Mouse (Mus musculus) adipocyte (in vitro differentiated cells): Measurements from ENCODE around the gene Nfia.

Experiments used
- DNase-seq: peaks from one replicate; pipeline ENCODE4 v3.0.0-alpha.2; 2016; ENCODE audit warnings: low spot score

Nfia gene

DNA sequence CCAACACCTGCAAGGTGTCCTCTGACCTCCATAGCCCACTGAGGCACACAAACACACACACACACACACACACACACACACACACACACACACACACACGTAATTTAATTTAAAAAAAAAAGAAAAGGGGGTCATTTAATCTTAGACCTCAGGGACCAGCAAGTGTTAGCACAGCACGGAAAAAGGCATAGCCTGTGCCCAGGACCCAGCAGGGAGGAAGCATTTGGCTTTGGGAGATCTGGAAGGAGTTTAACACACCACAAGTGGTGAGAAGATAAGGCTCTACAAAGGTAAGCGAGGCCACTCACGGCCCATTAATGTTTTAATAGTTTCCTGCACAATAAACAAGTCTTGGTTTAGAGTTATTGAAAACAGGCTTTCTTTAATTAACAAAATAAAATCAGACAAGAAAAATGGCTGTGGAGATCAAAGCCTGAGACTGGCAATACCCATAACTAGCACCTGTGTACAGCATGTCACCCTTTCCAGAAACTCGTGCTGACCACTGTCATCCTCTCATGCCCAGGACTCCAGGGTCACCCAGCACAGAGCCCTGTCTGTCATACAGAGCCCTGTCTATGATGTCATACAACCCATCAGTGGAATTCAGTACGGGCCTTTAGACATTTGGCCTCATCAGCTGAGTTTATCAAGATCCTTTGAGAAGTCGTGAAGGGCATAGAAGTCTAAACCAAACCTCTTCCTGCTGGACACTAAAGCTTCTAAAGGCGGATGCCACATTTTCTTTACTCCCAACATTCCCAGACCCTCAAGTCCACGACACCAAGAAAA lies 332.6 kb downstream of the Nfia start:
- DNase-seq, result no peak

GRCm38 (mm10) chr4:98105971-98106370 lies 333.4 kb downstream of the Nfia start:
- no peak for DNase-seq

DNA sequence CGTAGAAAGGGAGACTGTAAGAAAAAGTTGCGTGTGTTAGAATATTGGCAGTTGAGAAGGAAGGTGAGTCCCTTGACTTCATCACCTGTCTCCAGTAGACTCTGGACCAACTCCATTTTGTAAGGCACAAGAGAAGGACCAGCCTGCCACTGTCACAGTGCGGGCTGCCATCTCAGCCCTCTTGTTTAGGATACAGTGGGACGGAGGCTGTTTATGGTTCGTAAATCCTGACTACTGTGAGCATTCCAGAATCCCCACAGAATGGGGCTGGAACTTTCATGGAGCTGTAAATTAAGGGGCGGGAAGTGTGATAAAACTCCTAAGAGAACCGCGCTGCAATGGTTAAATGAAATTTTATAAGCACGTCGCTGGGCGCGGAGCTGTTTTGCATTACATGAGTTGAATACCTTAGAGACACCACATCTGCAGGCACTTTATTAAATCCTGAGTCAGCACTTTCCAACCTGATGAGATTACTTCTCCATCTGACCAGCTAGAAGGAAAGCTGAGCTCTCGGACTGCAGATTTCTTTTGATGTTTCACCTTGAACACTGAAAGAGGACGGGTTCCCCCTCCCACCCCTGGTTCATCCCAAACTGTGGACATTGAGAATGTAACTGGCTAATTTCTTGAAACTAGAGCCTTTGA lies 334.0 kb downstream of the Nfia start:
- no peak for DNase-seq

DNA sequence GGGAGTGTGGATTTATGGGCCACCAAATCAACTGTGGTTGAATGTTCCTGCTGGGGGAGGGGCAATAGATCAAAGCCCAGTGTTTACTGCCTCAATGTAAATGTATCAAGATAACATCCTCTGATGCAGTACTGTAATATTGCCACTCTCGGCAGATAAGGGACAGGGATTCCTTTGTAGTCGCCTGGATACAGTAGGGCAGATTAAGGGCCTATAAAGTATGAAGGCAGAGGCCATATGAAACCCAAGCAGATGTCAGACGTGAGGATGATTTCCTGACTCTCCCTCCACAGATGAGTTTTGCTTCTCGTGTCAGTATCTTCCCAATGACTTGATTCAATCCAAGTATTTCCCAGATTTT lies 334.5 kb downstream of the Nfia start:
- DNase-seq, result no peak

DNA sequence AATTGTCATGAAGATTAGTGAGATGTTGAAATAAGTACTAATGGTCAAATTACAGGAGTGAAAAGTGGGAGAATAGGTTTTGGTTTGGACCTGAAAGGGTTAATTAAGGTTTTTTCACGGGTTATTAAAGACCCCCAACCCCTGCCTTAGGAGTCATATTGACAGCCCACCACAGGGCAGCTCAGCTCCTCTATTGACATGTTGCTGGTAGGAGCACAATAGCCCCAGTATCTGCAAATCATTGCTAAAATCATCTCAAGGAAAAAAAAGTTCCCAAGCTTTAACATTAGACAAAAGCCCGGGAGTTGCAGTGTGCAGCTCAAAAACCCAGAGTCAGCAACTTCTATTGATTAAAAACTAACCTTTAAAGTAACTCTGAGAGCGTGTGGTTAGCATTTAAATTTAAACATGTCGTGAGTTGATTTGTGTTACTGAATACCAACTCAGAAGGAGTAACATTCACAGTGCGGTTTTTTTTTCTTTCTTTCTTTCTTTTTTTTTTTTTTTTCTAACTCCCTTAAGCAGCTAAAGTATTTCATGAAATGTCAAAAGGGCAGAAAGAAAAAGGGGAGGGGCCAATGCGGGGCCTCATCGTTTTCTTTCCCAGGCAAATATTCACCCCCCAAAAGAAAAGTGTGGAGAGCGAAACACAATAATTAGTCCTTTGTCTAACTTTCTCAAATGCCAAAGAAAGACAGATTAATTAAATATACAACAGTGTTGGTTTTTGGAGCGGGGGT lies 335.6 kb downstream of the Nfia start:
- no peak for DNase-seq

DNA sequence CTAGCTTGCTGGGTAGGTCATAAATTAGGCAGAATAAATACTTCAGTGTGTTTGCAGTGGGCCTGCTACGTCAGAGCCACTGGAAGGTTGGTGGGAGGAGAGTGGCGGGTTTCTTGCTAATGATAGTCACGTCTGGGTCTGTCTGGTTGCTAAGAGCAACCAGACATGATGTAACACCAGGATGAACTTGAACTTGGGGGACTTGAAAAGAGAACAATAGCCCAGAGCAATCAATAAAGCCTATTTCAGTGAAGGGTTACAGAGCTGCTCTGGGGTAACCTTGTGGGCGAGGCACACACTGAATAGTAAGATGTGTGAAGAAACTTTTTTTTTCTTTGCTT lies 336.1 kb downstream of the Nfia start:
- DNase-seq, result no peak

DNA sequence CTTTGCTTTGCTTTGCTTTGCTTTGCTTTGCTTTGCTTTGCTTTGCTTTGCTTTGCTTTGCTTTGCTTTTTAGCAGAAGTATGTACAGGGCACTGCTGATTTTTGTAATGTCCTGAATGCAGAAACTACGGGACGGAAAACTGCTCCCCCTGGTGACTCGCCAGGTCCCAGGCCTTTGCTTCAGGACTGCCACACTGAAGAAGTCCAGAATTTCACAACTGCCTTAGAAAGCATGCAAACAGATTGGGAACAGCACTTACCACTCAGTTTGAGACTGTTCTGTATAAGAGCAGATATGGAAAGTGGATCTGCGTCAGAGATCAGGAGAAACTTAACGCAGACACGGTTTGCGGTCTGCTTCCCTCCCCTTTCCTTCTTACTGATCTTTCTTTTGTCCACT lies 336.5 kb downstream of the Nfia start:
- DNase-seq, result peak; percentile 92

DNA sequence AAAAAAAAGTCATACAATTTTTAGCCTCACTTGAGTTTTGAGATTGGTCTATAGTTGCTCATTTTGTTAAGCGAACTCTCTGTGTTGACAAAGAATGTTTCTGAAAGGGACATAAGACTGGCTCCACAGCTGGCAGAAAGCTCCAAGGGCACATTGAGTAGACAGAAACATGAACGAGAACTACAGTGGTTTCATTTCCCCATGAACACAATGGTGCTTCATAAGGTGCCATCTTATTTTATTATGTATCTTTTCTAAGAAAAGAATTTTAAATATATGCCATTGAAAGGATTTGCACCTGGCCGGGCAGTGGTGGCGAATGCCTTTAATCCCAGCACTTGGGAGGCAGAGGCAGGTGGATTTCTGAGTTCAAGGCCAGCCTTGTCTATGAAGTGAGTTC lies 337.4 kb downstream of the Nfia start:
- DNase-seq, result no peak

DNA sequence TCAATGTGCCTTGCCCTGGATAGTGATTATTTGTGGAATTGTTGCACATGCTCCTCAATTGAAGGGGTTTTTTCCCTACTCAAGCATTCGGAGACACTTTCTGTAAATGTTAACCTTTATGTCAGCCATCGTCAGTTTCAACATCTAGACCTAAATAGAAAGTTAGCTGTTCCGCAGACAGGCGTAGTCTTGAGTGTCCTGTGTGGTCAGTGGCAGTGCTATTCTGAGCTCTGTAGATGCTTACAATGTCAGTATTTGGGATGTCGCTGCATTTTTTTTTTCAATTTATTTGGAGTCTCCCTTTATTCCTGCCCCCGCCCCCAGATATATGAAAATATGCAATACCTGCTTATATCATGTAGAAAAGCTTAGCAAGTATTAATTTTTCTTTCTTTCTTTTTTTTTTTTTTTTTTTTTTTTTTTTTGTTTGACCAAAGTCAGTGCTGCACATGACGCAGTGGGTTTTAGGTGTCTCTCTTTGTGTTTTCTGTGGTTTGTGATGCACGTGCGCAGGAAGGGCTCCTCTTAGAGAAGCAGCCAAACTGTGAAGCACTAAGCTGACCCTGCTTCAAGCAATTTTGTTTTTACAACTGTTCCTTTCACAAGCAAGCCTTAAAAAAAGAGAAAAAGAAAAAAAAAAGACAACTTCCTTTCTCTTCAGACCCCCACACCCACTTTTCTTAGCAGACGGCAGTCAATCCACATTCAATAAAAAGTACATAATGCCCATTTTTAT lies 340.9 kb downstream of the Nfia start:
- no peak for DNase-seq

GRCm38 (mm10) chr4:98114966-98115365 lies 342.4 kb downstream of the Nfia start:
- no peak for DNase-seq

- DNase-seq, result no peak
Observed at GRCm38 (mm10) chr4:98115401-98115800, 342.9 kb downstream of the Nfia start.

DNA sequence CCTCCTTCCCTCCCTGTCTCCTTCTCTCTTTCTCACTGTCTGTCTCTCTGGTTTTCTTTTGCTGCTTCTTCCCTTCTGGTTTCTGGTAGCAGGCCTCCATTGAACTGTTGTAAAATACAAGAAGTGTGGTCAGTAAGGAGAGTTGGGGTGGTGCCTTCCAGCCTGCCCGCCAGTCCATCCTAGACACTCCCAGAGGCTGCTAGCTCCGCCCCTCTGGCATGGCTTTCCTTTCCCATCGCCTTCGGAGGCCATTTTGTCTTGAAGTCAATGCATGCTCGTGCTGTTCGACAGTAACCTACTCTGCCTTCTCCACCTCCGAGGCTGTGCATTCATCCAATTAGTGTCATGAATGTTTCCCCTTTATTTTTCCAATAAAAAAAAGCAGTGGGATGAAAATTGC lies 343.5 kb downstream of the Nfia start:
- DNase-seq, result no peak

DNA sequence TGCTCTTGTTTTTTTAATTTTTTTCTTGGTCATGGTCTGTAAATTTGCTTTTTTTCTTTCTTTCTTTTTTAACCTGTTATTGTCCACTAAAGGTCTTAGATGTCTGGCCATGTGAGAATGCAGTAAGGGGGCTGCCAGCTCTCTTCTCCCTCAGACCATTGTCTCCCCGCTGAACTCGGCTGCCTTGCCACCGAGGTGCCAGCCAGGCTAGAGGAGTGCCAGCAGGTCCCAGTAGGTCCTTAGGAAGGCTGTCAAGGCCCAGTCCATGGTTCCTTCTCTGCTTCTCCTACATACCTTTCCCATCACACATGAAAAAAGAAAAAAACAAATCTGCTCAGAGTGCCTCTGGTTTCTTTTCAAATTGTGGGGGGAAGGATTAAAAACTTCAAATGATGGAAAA lies 345.6 kb downstream of the Nfia start:
- no peak for DNase-seq

GRCm38 (mm10) chr4:98118761-98119675 lies 346.5 kb downstream of the Nfia start:
- DNase-seq, result peak; percentile 42

- no peak for DNase-seq
Observed at GRCm38 (mm10) chr4:98119949-98120531, 347.5 kb downstream of the Nfia start.

DNA sequence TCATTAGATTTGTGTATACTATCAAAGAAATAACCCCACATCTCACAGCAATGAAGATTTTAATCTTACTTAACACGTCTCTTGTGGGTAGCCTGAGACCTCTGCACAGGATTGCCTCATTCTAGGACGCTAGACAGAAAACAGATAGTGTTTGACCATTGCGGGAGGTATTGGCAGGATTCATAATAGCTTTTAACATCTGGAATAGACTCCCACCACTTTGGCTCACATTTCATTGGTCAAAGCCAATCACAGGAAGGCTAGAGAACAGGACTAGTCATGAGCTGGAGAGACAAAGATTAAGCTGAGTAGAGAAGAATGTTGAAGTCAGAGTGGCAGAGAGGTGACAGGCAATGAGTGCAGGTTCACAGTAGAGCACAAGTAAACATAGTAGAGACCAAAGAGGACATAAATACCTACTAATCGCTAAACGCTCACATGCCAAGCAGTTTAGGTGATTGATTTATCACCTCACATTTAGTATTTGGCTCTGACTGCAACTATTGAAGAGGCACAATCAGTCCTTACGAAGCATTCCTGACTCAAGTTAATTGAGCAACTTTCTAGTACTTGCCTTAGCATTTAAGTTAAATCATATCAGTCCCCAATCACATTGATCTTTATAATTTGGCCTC lies 348.3 kb downstream of the Nfia start:
- peak; percentile 67 for DNase-seq

DNA sequence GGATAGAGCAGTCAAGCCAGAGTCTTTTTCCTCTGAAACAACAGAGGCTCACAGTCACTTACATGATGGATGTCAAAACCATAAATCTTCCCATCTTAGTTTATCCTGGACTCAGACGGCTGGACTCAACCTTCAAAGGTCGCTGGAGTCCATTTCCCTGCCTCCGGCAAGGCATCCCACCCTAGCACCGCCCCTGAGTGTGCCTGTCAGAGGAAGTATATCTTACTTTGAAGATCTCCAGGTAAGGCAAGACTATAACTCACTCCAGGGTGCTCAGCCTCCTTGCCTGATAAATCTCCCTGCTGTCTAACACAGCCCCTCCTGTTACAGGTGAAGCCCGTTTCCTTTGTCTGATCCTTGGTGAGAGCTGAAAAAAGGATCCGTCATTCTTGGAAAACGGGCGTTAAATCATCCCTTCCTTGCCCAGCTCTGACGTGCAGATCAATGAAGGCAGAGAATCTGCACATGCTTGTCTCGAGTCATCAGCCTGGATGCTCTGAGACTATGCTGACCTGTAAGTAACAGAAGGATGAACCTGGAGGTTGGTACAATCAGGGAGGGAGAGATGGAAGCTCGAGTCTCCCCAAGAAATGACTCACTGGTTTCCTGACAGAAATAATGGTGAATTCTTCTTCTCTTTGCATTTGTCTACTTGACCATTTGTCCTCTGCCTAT lies 353.6 kb downstream of the Nfia start:
- no peak for DNase-seq

DNA sequence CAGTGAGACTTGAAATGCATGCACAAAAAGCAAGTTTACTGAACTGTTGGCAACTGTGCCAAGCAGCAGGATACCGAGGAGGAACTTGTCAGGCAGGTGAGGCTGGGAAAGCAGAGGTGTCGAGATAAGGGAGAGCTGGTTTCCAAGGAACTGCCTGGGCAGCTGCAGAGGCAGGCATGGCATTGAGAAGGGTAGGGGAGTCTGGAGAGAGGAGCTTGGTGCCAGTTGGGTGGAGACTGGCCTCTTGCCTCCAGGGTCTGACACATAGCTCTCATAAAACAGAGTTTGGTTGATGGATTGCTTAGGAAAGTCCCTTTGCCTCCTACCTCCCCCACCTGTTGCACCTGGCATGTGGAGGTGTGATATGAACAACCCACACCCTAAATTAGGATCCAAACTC lies 358.3 kb downstream of the Nfia start:
- DNase-seq, result no peak

GRCm38 (mm10) chr4:98134027-98134426 lies 361.5 kb downstream of the Nfia start:
- no peak for DNase-seq

GRCm38 (mm10) chr4:98136072-98136471 lies 363.5 kb downstream of the Nfia start:
- no peak for DNase-seq
